Mouse (Mus musculus) cerebellum, postnatal 4 days (tissue): ENCODE measurements at regions not wholly inside any gene's neighbourhood (a gene's known extent, or its start where the extent isn't known, plus 50 kb on each side); places are given as distances from the start of the nearest gene placed in this dataset.
"Not testable (repeated sequence)": the region's sequence is repeated elsewhere in the genome, so short reads cannot be mapped to it uniquely, and the experiment has no call there.

ENCODE experiments used
- DNase-seq, 2 experiments: peaks; one replicate each; pipeline ENCODE4 v3.0.0; 2022; ENCODE audit warnings: low spot score in 2 of 2, mixed read lengths in 1 of 2

DNA sequence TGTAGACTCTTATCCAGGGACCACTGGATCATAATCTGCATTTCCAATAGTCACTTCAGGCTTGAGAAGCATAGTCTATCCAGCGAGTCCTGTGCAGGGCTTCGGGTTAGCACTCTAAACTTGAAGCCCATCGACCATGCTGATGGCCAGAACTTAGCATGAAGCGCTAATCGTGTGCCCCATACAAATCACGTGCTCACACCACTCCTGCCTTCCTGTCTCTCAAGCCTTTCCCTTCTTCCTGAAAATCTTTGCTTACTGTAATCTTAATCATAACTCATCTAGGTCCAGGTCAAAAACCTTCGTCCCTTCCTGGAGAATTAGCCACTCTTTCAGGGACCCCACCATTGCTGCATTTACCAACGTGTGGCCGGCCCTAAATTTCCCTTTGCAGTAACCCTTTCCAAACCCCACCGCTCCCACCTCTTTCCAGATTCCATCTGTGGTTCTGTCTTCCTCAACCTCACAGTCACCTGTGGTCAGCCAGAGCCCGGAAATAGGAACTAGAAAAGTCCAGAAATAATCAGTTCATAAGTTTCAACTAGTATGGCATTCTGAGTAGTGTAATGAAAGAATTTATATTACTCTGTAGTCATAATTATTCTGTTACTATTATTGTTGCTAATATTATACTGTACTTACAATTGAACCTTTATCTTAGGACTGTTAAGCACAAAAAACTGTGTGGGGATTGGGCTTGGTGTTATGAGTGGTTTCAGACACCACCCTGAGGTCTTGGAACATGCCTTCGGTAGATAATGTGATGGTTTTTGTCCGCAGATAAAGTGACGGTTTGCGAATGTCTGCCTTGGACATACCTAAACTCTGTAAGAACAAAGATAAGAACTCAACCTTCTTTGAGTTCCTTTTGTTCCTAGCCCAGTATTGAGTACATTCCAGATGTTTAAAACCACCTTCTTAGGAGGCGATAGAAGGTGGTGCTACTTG lies 57.3 kb upstream of the Slc1a3 start:
- no peak for DNase-seq

DNA sequence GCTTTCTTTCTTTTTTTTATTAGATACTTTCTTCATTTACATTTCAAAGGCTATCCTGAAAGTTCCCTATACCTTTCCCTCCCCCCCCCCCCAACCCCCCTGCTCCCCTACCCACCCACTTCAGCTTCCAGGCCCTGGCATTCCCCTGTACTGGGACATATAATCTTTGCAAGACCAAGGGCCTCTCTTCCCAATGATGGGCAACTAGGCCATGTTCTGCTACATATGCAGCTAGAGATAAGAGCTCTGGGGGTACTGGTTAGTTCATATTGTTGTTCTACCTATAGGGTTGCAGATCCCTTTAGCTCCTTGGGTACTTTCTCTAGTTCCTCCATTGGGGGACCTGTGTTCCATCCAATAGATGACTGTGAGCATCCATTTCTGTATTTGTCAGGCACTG lies 55.6 kb upstream of the Slc1a3 start:
- DNase-seq: not testable (repeated sequence)

DNA sequence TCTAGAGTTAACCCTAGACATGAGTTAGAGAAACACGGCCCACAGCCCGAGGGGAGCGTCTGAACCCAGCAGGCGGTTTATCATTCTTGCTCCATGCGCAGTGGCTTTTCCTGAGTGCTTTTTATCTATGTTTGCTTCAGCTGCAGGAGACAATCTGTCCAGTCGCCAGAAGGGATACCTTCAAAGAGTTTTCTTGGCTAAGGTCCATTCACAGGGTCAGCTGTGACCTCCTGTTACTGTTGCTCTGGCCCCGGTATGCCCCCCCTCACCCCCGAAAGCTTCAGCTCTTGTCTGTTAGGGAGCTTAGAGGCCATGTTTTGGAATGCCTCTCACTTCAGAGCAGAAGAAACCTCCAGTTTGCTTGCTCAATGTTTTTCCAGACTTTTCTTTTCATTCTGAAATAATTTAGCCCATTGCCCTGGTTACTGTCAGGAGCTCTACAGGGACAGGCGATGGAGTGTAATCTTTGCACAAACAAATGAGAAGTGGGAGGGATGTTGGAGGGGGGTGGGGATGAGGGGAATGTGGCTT lies 51.2 kb upstream of the Slc1a3 start:
- DNase-seq: no peak

DNA sequence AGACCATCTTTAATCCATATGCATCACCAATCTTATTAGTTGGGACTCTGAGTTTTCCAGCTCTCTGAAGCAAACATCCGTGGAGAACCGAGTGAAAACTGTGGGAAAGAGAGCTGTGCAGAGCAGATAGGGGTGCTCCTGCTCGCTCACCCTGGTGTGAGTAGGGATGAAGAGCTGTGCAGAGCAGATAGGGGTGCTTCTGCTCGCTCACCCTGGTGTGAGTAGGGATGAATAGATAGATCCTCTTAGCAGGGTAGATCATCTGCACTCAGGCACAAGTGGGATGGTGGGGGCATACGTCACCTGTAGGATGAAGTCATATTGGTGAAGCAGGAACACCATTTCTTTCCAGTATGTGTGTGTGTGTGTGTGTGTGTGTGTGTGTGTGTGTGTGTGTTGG lies 50.6 kb upstream of the Slc1a3 start:
- no peak for DNase-seq
